Mouse (Mus musculus) cortical plate, adult 2 months (tissue): ENCODE data around the gene Dph3. TPM values are rescaled to one million over a fixed set of nuclear protein-coding genes. Genes with fewer than 3 reads are reported as not detected.

Experiments used
- H3K27ac ChIP-seq: fragments of 200-500 bp; 2 replicates; pipeline ENCODE4 v1.5.1; 2012; ENCODE audit warnings: low read length, control low read depth, inconsistent platforms; ENCODE audit not compliant: insufficient read depth
- H3K4me1 ChIP-seq: fragments of 200-500 bp; 2 replicates; pipeline ENCODE4 v1.6.1; 2011; ENCODE audit warnings: low read length; ENCODE audit not compliant: control insufficient read depth, insufficient read depth
- H3K4me3 ChIP-seq: fragments of 200-500 bp; 2 replicates; pipeline ENCODE4 v1.5.1; 2011; ENCODE audit warnings: mild to moderate bottlenecking, low read length, control low read depth; ENCODE audit not compliant: insufficient read depth
- CTCF ChIP-seq: fragments of 200-500 bp; IDR thresholded peaks from 2 replicates; pipeline ENCODE4 v1.5.1; 2011; ENCODE audit warnings: mild to moderate bottlenecking, control low read depth, low read length; ENCODE audit not compliant: insufficient read depth; ENCODE audit errors: extremely low read depth
- POLR2A ChIP-seq: fragments of 200-500 bp; IDR thresholded peaks from 2 replicates; pipeline ENCODE4 v1.6.1; 2011; ENCODE audit warnings: mild to moderate bottlenecking, low read length, control low read depth; ENCODE audit not compliant: insufficient read depth; ENCODE audit errors: extremely low read depth
- polyA plus RNA-seq: library from polyadenylated mRNA; depleted of rRNA; stranded (reverse); fragments of >200 nt; gene quantifications from 2 replicates; pipeline ENCODE4 v1.2.3, GENCODE M21; 2012; rRNA removed

The Dph3 gene
- polyA plus RNA-seq, 1 experiment = 41.9 TPM

GRCm38 (mm10) chr14:32032522-32032921, 53.0 kb downstream of the Dph3 start:
- peaks cover 2% of the 10 kb centered on the region; the same call in 1 of the 2 replicates for H3K4me1 ChIP-seq
- H3K27ac ChIP-seq = no peak overlapping the region
- TF ChIP-seq POLR2A (no peak), CTCF (peak; percentile 97)
- H3K4me3 ChIP-seq = no peak overlapping the region

Other genes starting within 250 kb of the Dph3 start
- 1.3 and 2.1 TPM in 2 replicates for gene Galnt15, start 56.7 kb downstream of the Dph3 start, polyA plus RNA-seq
- gene Oxnad1, start 355 bp downstream of the Dph3 start, polyA plus RNA-seq = 20.5 and 21.1 TPM in 2 replicates
- not detected in 2 replicates for gene Msmb, start 56.3 kb upstream of the Dph3 start, polyA plus RNA-seq
- gene Ncoa4, start 74.1 kb upstream of the Dph3 start, polyA plus RNA-seq = 55.2 and 55.6 TPM in 2 replicates
- gene Timm23, start 116.2 kb upstream of the Dph3 start, polyA plus RNA-seq = 121 and 128 TPM in 2 replicates
- gene Parg, start 116.2 kb upstream of the Dph3 start, polyA plus RNA-seq = 16.7 and 17.3 TPM in 2 replicates
- 74.6 and 77.2 TPM in 2 replicates for gene Ogdhl, start 236.3 kb upstream of the Dph3 start, polyA plus RNA-seq